7 mouse cellular contexts compared by ENCODE assay signal in the genomic region with DNA sequence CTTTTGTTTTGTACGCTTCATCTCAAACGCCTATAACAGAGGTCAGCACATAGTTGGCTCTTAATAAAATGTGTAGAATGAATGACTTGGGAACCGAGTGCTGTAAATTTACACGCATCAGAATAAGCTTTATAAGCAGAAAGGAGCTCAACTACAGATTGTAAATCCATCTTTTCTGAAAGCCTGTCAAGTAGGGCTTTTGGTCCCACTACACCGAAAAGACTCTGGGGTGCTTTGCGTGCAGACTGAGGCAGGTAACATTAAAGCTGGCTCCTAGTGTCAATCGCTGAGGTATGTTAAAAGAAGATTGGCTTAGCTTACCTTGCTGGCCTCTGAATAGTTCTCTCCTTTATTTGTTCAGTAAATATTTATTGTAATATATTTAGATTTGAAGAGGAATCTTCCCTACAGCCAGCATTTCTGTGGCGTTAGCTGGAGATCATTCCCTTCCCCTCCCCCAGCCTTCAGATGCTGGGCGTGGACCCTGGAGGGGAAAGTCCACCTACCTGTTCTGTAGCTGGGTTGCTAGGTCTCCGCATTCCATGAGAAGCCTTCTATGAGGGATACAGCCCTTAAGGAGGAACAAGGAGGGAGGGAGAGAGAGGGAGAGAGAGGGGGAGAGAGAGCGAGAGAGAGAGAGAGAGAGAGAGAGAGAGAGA. TPM values are rescaled to one million over a fixed set of nuclear protein-coding genes. Genes with fewer than 3 reads are reported as not detected.
A peak's percentile ranks its signal among the peaks of the same experiment; 100 is the strongest.
DNase-seq lines count a peak whose midpoint lies in the region; ATAC-seq and TF ChIP-seq lines count a peak whose summit lies in the region.

No protein-coding gene starts in this region.

- ATAC-seq in forebrain, embryonic 16.5 days, result no peak
- ATAC-seq in limb, embryonic 14.5 days (ENCODE audit: low FRiP score, low read depth), result no peak

- TF ChIP-seq POLR2A in limb, embryonic 14.5 days (IDR thresholded peaks at IDR 0.05; ENCODE audit: borderline replicate concordance, extremely low read depth, insufficient read depth, insufficient read length), result no peak

- H3K4me3 ChIP-seq in ES-E14 (ENCODE audit: insufficient read depth in 1 of 2, low read depth in 1 of 2, low read length in 2 of 2, poor library complexity in 1 of 2, severe bottlenecking in 1 of 2), result peak overlapping the region; percentile 70 to 96
- H3K4me3 ChIP-seq in forebrain, embryonic 16.5 days (replicated peaks; ENCODE audit: low read length), result peak overlapping the region; percentile 56
- peak overlapping the region; percentile 53 for H3K4me3 ChIP-seq in limb, embryonic 14.5 days (replicated peaks; ENCODE audit: low read length)

- no peaks in the 10 kb centered on the region for H3K9me3 ChIP-seq in ES-E14 (ENCODE audit: control insufficient read depth, insufficient read depth, low read depth, low read length)
- H3K9me3 ChIP-seq in forebrain, embryonic 16.5 days (ENCODE audit: control insufficient read depth, low read length), result no peaks in the 10 kb centered on the region
- H3K9me3 ChIP-seq in limb, embryonic 14.5 days (ENCODE audit: control insufficient read depth, low read length), result no peaks in the 10 kb centered on the region

- in situ Hi-C loops in ES-E14 (cut with MboI; ENCODE audit: low sequenced_read_pairs in 2 of 2, unreplicated experiment in 2 of 2), result no loop called here

- H3K4me1 ChIP-seq in ES-E14 (ENCODE audit: control insufficient read depth in 2 of 2, insufficient read depth in 2 of 2, low read length in 2 of 2, poor library complexity in 1 of 2), result peaks cover 2 to 16% of the 10 kb centered on the region in 2 experiments
- H3K4me1 ChIP-seq in forebrain, embryonic 16.5 days (replicated peaks; ENCODE audit: control insufficient read depth, insufficient read depth, low read length), result peaks cover 12% of the 10 kb centered on the region
- H3K4me1 ChIP-seq in limb, embryonic 14.5 days (ENCODE audit: control insufficient read depth, insufficient read depth, low read length), result peaks cover 12% of the 10 kb centered on the region; the same call in 1 of the 2 replicates

- 3% methylated on average over 10 of the region's 11 CpGs for WGBS in forebrain, embryonic 16.5 days
- 7% methylated on average over 11 of the region's 11 CpGs for WGBS in limb, embryonic 14.5 days

- no peaks in the 10 kb centered on the region for H3K27me3 ChIP-seq in forebrain, embryonic 16.5 days (replicated peaks; ENCODE audit: control insufficient read depth, insufficient read depth, low read length)
- no peaks in the 10 kb centered on the region for H3K27me3 ChIP-seq in limb, embryonic 14.5 days (ENCODE audit: control insufficient read depth, insufficient read depth, low read length)

- no peaks in the 10 kb centered on the region for H3K36me3 ChIP-seq in ES-E14 (ENCODE audit: control insufficient read depth, insufficient read depth, low read length, poor library complexity, severe bottlenecking)
- H3K36me3 ChIP-seq in forebrain, embryonic 16.5 days (ENCODE audit: control insufficient read depth, insufficient read depth), result no peaks in the 10 kb centered on the region
- H3K36me3 ChIP-seq in limb, embryonic 14.5 days (ENCODE audit: control insufficient read depth, insufficient read depth, low read length), result no peaks in the 10 kb centered on the region

- H3K9ac ChIP-seq in ES-E14 (ENCODE audit: insufficient read depth, low read depth, low read length, poor library complexity, severe bottlenecking), result no peak overlapping the region
- H3K9ac ChIP-seq in forebrain, embryonic 16.5 days (replicated peaks; ENCODE audit: low read depth, low read length), result peak overlapping the region; percentile 69
- H3K9ac ChIP-seq in limb, embryonic 14.5 days (ENCODE audit: low read depth, low read length, severe bottlenecking), result peak overlapping the region; percentile 67

- H3K27ac ChIP-seq in ES-E14 (ENCODE audit: insufficient read depth, low read depth, low read length, poor library complexity, severe bottlenecking), result no peak overlapping the region
- H3K27ac ChIP-seq in forebrain, embryonic 16.5 days (ENCODE audit: low read length), result peak overlapping the region; percentile 83
- no peak overlapping the region for H3K27ac ChIP-seq in limb, embryonic 14.5 days (replicated peaks; ENCODE audit: low read depth, low read length)

- peak overlapping the region; percentile 89 for H3K4me2 ChIP-seq in forebrain, embryonic 16.5 days (ENCODE audit: low read length)
- peak overlapping the region; percentile 82 for H3K4me2 ChIP-seq in limb, embryonic 14.5 days (replicated peaks; ENCODE audit: low read depth, low read length, severe bottlenecking)

- no peak for DNase-seq in ES-E14 (ENCODE audit: low read depth, low spot score)
- peak; percentile 35 for DNase-seq in brain, adult 2 months (ENCODE audit: low read depth, low spot score)
- no peak for DNase-seq in limb, embryonic 14.5 days (ENCODE audit: low spot score)
- DNase-seq in naive thymus-derived CD4-positive, alpha-beta T cell, adult 2 months (ENCODE audit: low read depth), result peak; percentile 26
- DNase-seq in spleen, postnatal 36 days (ENCODE audit: low spot score in 2 of 2), result no peak
- no peak for DNase-seq in thymus, adult 18-20 months

TF ChIP-seq in ES-E14, 5 proteins besides CTCF, POLR2A, EP300 and RAD21:
- no peak for TF ChIP-seq HCFC1 (IDR thresholded peaks at IDR 0.05; ENCODE audit: borderline replicate concordance, insufficient read depth, low read length)
- no peak for TF ChIP-seq ZNF384 (IDR thresholded peaks at IDR 0.05; ENCODE audit: low read depth, low read length)
- no peak for TF ChIP-seq MAFK (IDR thresholded peaks at IDR 0.05; ENCODE audit: insufficient read depth, low read depth, low read length)
- TF ChIP-seq ZC3H11A (IDR thresholded peaks at IDR 0.05; ENCODE audit: borderline replicate concordance, low read depth, low read length), result no peak
- TF ChIP-seq CHD2 (IDR thresholded peaks at IDR 0.05; ENCODE audit: low read depth, low read length), result no peak

RNA-seq across cellular contexts. Expression of a gene that starts 1.0 kb away (rescaled TPM):
- total RNA-seq in ES-E14 (2012; rRNA removed), result 28.8 and 47.1 TPM in 2 replicates
- polyA plus RNA-seq in forebrain, embryonic 16.5 days (2015; fragmentation: Nextera tagmentation; extraction: Ambion mirVana), result 4.9 and 9.0 TPM in 2 replicates
- 3.4 and 4.6 TPM in 2 replicates for polyA plus RNA-seq in limb, embryonic 14.5 days (2012; rRNA removed)
- polyA plus RNA-seq in limb, embryonic 14.5 days (2014; fragmentation: Nextera tagmentation; extraction: Ambion mirVana), result 7.5 and 8.0 TPM in 2 replicates

RNA-seq across cellular contexts. Expression of a gene that starts 50.1 kb away (rescaled TPM):
- 26.6 and 27.1 TPM in 2 replicates for total RNA-seq in ES-E14 (2012; rRNA removed)
- polyA plus RNA-seq in forebrain, embryonic 16.5 days (2015; fragmentation: Nextera tagmentation; extraction: Ambion mirVana), result 24.4 and 27.9 TPM in 2 replicates
- polyA plus RNA-seq in limb, embryonic 14.5 days (2012; rRNA removed), result 45.8 and 60.1 TPM in 2 replicates
- 19.6 and 20.7 TPM in 2 replicates for polyA plus RNA-seq in limb, embryonic 14.5 days (2014; fragmentation: Nextera tagmentation; extraction: Ambion mirVana)

Comparison
In these comparisons a context has a peak if more than half of its experiments do, and no peak if none do; other contexts are left out.
1. DNase-seq: peak in brain, adult 2 months (single experiment) and naive thymus-derived CD4-positive, alpha-beta T cell, adult 2 months (single experiment); none in ES-E14 (single experiment), limb, embryonic 14.5 days (single experiment), spleen, postnatal 36 days (0 of 2) and thymus, adult 18-20 months (0 of 2).
2. Peak in every context shown above with its lines, with median percentiles within 50 percentile points of each other: H3K4me3 ChIP-seq.